Mouse (Mus musculus) spleen, adult 2 months (tissue): Measurements from ENCODE around the gene Dynll1.

ENCODE experiments used
- CTCF ChIP-seq: fragments of 200-500 bp; IDR thresholded peaks from 2 replicates; pipeline ENCODE4 v1.5.1; 2011; ENCODE audit warnings: mild to moderate bottlenecking, inconsistent platforms; ENCODE audit not compliant: insufficient read depth, insufficient read length, insufficient replicate concordance; ENCODE audit errors: extremely low read depth
- POLR2A ChIP-seq: fragments of 200-500 bp; IDR thresholded peaks from 2 replicates; pipeline ENCODE4 v1.6.1; 2011; ENCODE audit warnings: low read depth, low read length, inconsistent platforms

DNA sequence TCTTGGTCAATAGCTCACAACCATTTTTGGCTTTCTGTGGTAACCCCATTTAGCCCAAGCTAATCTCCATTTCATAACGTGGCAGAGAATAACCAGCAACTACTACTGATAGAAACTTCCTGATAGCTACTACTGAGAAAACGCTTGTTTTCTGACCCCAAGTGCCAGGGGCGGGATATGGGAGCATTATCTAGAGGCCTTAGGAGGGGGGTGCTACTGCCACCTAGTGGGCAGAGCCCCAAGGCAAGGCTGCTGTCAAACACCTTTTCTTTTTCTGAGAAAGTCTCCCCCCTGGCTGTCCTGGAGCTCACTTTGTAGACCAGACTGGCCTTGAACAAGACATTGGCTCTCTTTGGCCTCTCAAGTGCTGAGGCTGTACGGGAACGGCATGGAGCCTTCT lies 46.8 kb upstream of the Dynll1 start:
- no peak for TF ChIP-seq POLR2A
- TF ChIP-seq CTCF: peak; percentile 73; the same call in 1 of the 2 replicates
